Mouse (Mus musculus) liver, embryonic 14.5 days (tissue): ENCODE data around the gene Wdfy4. TPM values are rescaled to one million over a fixed set of nuclear protein-coding genes. Genes with fewer than 3 reads are reported as not detected.

Source experiments
- ATAC-seq: fragments of 200-750 bp; cut with Nextera tagmentation; 2 replicates; pipeline ENCODE4 v1.8.0; 2017; ENCODE audit warnings: moderate number of reproducible peaks, mild to moderate bottlenecking, moderate library complexity; ENCODE audit not compliant: insufficient read depth
- DNase-seq, 3 experiments: peaks; one replicate each; pipeline ENCODE4 v3.0.0-alpha.2; 2012 to 2013; ENCODE audit warnings: low read depth in 3 of 3, low spot score in 3 of 3
- H3K27ac ChIP-seq: fragments of 300-500 bp; sonication (generic); 2 replicates; pipeline ENCODE4 v1.5.1; 2014; ENCODE audit warnings: moderate library complexity, mild to moderate bottlenecking, control low read depth, inconsistent platforms
- H3K27me3 ChIP-seq: fragments of 300-500 bp; sonication (generic); 2 replicates; pipeline ENCODE4 v1.6.1; 2014; ENCODE audit warnings: mild to moderate bottlenecking, low read length, moderate library complexity; ENCODE audit not compliant: control insufficient read depth, insufficient read depth
- H3K36me3 ChIP-seq: fragments of 300-500 bp; sonication (generic); replicated peaks from 2 replicates; pipeline ENCODE4 v1.6.1; 2014; ENCODE audit warnings: low read depth; ENCODE audit not compliant: control insufficient read depth, insufficient read depth
- H3K4me1 ChIP-seq, 2 experiments: fragments of 200-500 bp in 1 of 2; fragments of 300-500 bp in 1 of 2; sonication (generic) in 1 of 2; replicated peaks; 2 replicates each; pipeline ENCODE4 v1.6.1; 2012 to 2014; ENCODE audit warnings: antibody characterized with exemption in 1 of 2, inconsistent platforms in 1 of 2, low read length in 1 of 2; ENCODE audit not compliant: control insufficient read depth in 2 of 2, insufficient read depth in 2 of 2
- H3K4me2 ChIP-seq: fragments of 300-500 bp; sonication (generic); 2 replicates; pipeline ENCODE4 v1.6.1; 2014; ENCODE audit warnings: low read depth, mild to moderate bottlenecking, control low read depth, moderate library complexity
- H3K4me3 ChIP-seq, 2 experiments: fragments of 200-500 bp in 1 of 2; fragments of 300-500 bp in 1 of 2; sonication (generic) in 1 of 2; 2 replicates each; pipeline ENCODE4 v1.5.1; 2012 to 2014; ENCODE audit warnings: low read depth in 2 of 2, low read length in 2 of 2, mild to moderate bottlenecking in 2 of 2, control low read depth in 1 of 2, inconsistent platforms in 1 of 2, moderate library complexity in 1 of 2; ENCODE audit not compliant: insufficient read depth in 1 of 2
- H3K9ac ChIP-seq: fragments of 300-500 bp; sonication (generic); replicated peaks from 2 replicates; pipeline ENCODE4 v1.6.1; 2014; ENCODE audit warnings: mild to moderate bottlenecking, control low read depth, moderate library complexity
- H3K9me3 ChIP-seq: fragments of 300-500 bp; sonication (generic); 2 replicates; pipeline ENCODE4 v1.6.1; 2016; ENCODE audit warnings: low read length, mixed read lengths; ENCODE audit not compliant: control insufficient read depth
- CTCF ChIP-seq: IDR thresholded peaks from 2 replicates; pipeline ENCODE4 v1.5.1; 2016; ENCODE audit warnings: antibody characterized with exemption, low read depth, control low read depth
- EP300 ChIP-seq: IDR thresholded peaks from 2 replicates; pipeline ENCODE4 v1.6.1; 2016; ENCODE audit warnings: antibody characterized with exemption, low read depth
- WGBS: fragments of 180-500 bp; shearing (Covaris S2); extraction: QIAGEN DNeasy Blood & Tissue Kit; methylation state at CpG from one replicate; pipeline ENCODE4 v1.1.7; 2014; ENCODE audit not compliant: insufficient replicate concordance; 5-methylcytosine and 5-hydroxymethylcytosine counted together
- polyA plus RNA-seq, 2 experiments: library from polyadenylated mRNA; depleted of rRNA in 1 of 2; stranded (reverse) in 1 of 2; unstranded in 1 of 2; fragments of >200 nt; fragmentation: Nextera tagmentation in 1 of 2; extraction: Ambion mirVana in 1 of 2; gene quantifications; 2 replicates each; pipeline versions ENCODE4 v1.2.1 to v1.2.3; 2012 to 2014

Wdfy4 gene
- polyA plus RNA-seq, 2 experiments: 1.2 TPM

GRCm38 (mm10) chr14:33171942-33172341 lies 13.4 kb downstream of the Wdfy4 start:
- TF ChIP-seq EP300 (no peak), CTCF (no peak)
- Histone ChIP-seq H3K4me3 (no peak overlapping the region), H3K27ac (no peak overlapping the region), H3K9ac (no peak overlapping the region), H3K36me3 (no peaks in the 10 kb centered on the region), H3K4me1 (no peaks in the 10 kb centered on the region), H3K9me3 (no peaks in the 10 kb centered on the region), H3K27me3 (no peaks in the 10 kb centered on the region), H3K4me2 (no peak overlapping the region)
- 37% methylated on average over 1 of the region's 1 CpGs for WGBS
- DNase-seq: no peak
- no peak for ATAC-seq

DNA sequence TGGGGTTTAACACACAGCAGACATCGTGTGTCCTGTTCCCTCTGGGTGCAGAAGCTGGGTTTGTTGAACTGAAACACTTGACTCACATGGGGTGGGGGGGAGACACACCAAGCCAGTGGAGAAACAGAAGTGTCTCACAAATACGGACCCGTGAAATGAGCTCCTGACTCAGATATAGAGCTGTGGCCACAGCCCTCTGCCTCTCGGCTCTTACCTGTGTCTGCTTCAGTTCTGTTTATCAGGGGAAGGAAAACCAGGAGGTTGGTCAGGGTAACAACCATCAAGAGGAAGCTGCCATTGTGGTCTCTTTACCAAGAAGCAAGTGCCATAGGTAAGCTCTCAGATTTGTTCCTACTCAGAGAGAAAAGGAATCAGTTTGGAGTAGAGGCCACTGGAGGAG lies 16.6 kb downstream of the Wdfy4 start:
- no peak for ATAC-seq
- Histone ChIP-seq H3K4me1 (no peaks in the 10 kb centered on the region), H3K27me3 (no peaks in the 10 kb centered on the region), H3K36me3 (no peaks in the 10 kb centered on the region), H3K4me3 (no peak overlapping the region), H3K27ac (no peak overlapping the region), H3K9ac (no peak overlapping the region), H3K4me2 (no peak overlapping the region), H3K9me3 (no peaks in the 10 kb centered on the region)
- no peak for TF ChIP-seq CTCF
- no peak for TF ChIP-seq EP300
- 53% methylated on average over 4 of the region's 4 CpGs for WGBS
- no peak for DNase-seq

DNA sequence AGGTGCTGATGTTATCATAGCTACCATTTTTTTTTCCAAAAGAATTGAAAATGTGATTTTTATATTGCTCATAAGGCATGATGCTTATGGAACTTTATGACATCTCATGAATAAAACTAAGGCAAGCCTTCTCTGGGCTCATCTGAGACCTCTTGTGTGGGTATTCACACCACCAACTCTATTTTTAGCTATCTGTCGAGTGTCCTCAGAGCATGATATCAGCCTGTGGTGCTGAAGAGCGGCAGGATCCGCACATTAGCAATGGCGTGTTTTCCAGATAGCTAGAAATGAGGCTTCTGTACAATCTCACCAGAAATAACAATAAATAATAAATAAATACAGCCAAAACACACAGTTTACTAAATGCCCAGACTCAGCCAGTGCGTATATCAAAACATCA lies 23.1 kb downstream of the Wdfy4 start:
- WGBS: 45% methylated on average over 5 of the region's 5 CpGs
- no peaks in the 10 kb centered on the region; a peak in 1 of 4 replicates for H3K4me1 ChIP-seq
- H3K9me3 ChIP-seq: no peaks in the 10 kb centered on the region
- H3K36me3 ChIP-seq: no peaks in the 10 kb centered on the region
- DNase-seq (no peak), ATAC-seq (no peak)
- H3K9ac ChIP-seq: no peak overlapping the region
- no peak overlapping the region for H3K4me3 ChIP-seq
- no peak overlapping the region for H3K27ac ChIP-seq
- TF ChIP-seq CTCF (no peak), EP300 (no peak)
- H3K27me3 ChIP-seq: no peaks in the 10 kb centered on the region
- no peak overlapping the region for H3K4me2 ChIP-seq

GRCm38 (mm10) chr14:33158268-33158667 lies 27.0 kb downstream of the Wdfy4 start:
- DNase-seq: no peak
- Histone ChIP-seq H3K9ac (no peak overlapping the region), H3K27me3 (no peaks in the 10 kb centered on the region), H3K27ac (no peak overlapping the region), H3K4me2 (no peak overlapping the region), H3K9me3 (no peaks in the 10 kb centered on the region), H3K4me1 (no peaks in the 10 kb centered on the region; a peak in 1 of 4 replicates), H3K4me3 (no peak overlapping the region), H3K36me3 (no peaks in the 10 kb centered on the region)
- no peak for ATAC-seq
- TF ChIP-seq EP300 (no peak), CTCF (no peak)
- WGBS: 19% methylated on average over 3 of the region's 3 CpGs

DNA sequence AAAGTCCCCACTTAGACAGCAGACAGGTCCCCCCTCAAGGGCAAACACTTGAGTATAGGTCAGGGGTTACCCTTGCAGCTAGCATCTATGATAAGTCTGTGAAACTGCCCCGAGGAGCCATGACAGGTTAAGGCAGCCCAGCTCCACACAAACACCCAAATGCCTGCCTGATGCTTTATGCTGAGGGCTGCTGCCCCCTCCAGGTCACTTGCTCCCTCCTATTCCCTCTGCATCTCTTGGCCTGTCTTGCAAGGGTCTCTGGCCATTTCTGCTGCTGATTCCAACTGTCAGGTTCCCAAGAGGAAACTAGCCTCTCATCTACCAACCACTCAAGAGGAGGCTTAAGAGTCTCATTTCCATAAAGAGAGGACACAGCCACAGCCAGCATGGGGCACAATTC lies 32.4 kb downstream of the Wdfy4 start:
- ATAC-seq: no peak
- no peaks in the 10 kb centered on the region for H3K36me3 ChIP-seq

More for the DNA sequence above, 32.4 kb downstream of the Wdfy4 start:
- no peaks in the 10 kb centered on the region for H3K4me1 ChIP-seq
- DNase-seq: no peak
- WGBS: 43% methylated on average over 1 of the region's 1 CpGs
- no peak overlapping the region for H3K4me3 ChIP-seq
- H3K27ac ChIP-seq: no peak overlapping the region
- H3K4me2 ChIP-seq: no peak overlapping the region
- no peaks in the 10 kb centered on the region for H3K9me3 ChIP-seq
- H3K27me3 ChIP-seq: no peaks in the 10 kb centered on the region
- peak; percentile 13; the same call in 1 of the 2 replicates for TF ChIP-seq CTCF
- TF ChIP-seq EP300: no peak
- no peak overlapping the region for H3K9ac ChIP-seq
